Mouse (Mus musculus) G1E (cell line): ENCODE measurements around the gene Ndufb7.

Experiments used
- CTCF ChIP-seq: IDR thresholded peaks from 2 replicates; pipeline ENCODE4 v1.5.1; 2012; ENCODE audit warnings: low read depth, low read length, inconsistent platforms, mixed read lengths
- GATA1 ChIP-seq: IDR thresholded peaks from 2 replicates; pipeline ENCODE4 v1.6.1; 2012; ENCODE audit warnings: borderline replicate concordance, low read length, inconsistent platforms, mixed read lengths
- GATA2 ChIP-seq: IDR thresholded peaks from 2 replicates; pipeline ENCODE4 v1.6.1; 2012; ENCODE audit warnings: low read depth, low read length, inconsistent platforms, borderline replicate concordance
- POLR2AphosphoS5 ChIP-seq: IDR thresholded peaks from 2 replicates; pipeline ENCODE4 v1.6.1; 2012; ENCODE audit warnings: low read depth, low read length, inconsistent platforms; ENCODE audit not compliant: insufficient replicate concordance
- TAL1 ChIP-seq: conservative IDR thresholded peaks from 2 replicates; pipeline ENCODE4 v1.6.1; 2012; ENCODE audit warnings: low read depth, low read length, inconsistent platforms, mixed read lengths

- TF ChIP-seq CTCF (no peak), POLR2AphosphoS5 (no peak), GATA1 (no peak), TAL1 (no peak), GATA2 (no peak)
These were observed 36.2 kb downstream of the Ndufb7 start for GRCm38 (mm10) chr8:83602650-83603029.
